Mouse (Mus musculus) hindlimb bud, embryonic 11.5 days (tissue): Measurements from ENCODE around the gene Gpx6.
A peak's percentile ranks its signal among the peaks of the same experiment; 100 is the strongest.

ENCODE experiments used
- DNase-seq: peaks from one replicate; pipeline ENCODE4 v3.0.0-alpha.2; 2012; ENCODE audit warnings: low read depth, low spot score; ENCODE audit errors: extremely low spot score

Gene Gpx6

GRCm38 (mm10) chr13:21322509-21323375, 10.8 kb downstream of the Gpx6 start:
- no peak for DNase-seq

- DNase-seq, result no peak
These were observed 11.5 kb downstream of the Gpx6 start for GRCm38 (mm10) chr13:21323405-21323804.

- peak; percentile 49 for DNase-seq
These were observed 14.3 kb downstream of the Gpx6 start for GRCm38 (mm10) chr13:21326191-21326590.

DNA sequence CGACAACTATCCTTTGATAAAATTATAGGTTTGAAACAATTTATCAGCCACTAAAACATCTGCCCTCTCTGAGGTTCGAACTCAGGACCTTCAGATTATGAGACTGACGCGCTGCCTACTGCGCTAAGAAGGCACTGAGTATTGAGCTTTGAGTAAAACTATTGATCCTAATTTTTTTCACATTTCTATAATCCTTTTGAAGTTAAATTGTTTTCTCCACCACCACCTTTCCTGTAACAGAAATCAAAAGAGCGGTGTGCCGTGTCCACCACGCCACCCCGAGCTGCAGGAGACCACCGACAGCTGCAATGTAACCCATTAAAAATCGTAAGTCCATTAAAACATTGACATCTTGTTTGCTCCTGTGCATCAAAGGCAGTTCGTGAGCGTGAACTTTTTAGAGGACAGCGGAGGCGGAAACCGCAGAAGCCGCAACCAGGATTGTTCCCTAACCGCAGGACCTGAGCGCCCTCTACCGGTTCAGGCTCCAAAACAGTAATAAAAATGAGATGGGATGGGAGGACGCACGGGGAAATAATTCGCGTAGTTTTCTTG, 14.8 kb downstream of the Gpx6 start:
- peak; percentile 86 for DNase-seq

GRCm38 (mm10) chr13:21327424-21327823, 15.5 kb downstream of the Gpx6 start:
- no peak for DNase-seq

DNA sequence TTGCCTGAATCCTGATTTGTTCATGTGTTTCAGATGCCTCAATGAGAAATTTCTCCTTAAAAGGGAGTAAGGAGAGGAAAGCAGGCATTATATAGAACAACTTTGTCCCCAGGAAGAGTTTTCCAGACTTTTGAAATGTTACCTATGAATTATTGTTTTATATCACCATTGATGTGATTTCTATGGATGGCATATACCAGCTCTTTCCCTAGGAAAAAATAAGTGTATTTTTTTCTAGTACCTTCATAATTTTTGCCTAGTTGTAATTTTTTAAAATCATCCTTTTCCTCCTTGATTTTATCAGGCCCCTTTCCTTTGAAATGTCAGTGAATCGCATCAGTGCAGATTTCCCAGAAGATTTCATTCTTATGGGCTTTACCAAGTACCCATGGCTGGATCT, 34.7 kb downstream of the Gpx6 start, which contains the start of gene Olfr1367:
Gene Olfr1367, plus strand, starts transcription at position 301 of the 400 bp plus-strand sequence.
- no peak for DNase-seq

- DNase-seq, result no peak
These were observed 38.7 kb downstream of the Gpx6 start for GRCm38 (mm10) chr13:21350593-21350992.

DNA sequence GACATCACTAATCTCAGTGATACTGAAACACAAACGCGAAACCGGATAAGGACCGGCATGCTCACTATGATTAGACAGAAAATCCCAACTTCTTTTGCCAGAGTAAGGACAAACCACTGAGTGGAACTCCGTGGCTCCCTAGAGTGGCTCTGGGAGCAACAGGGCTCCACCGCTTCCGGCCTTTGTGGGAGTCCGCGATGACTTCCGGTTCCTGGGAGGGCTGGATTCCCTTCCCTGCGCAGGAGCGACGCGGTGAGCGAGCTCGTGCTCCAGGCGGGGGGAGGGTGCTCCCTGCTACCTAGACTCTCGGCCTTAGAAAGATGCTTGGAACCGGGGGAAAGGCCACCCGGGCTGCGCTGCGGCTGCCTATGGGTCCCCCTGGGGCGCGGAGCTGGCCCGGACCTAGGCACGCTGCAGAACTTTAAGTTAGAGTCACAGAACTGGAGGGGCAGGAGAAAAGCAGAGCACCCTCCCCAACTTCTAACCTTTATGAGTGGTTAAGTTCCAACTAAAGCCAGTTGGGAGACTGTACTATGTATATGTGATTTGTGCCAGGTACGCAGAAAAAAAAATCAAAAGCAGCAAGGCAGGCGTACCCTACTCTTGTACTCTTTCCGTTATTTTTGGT, 50.8 kb downstream of the Gpx6 start, which contains the start of gene Zscan12:
Gene Zscan12, plus strand, starts transcription at position 200 of the 628 bp plus-strand sequence.
- DNase-seq, result peak; percentile 83

DNA sequence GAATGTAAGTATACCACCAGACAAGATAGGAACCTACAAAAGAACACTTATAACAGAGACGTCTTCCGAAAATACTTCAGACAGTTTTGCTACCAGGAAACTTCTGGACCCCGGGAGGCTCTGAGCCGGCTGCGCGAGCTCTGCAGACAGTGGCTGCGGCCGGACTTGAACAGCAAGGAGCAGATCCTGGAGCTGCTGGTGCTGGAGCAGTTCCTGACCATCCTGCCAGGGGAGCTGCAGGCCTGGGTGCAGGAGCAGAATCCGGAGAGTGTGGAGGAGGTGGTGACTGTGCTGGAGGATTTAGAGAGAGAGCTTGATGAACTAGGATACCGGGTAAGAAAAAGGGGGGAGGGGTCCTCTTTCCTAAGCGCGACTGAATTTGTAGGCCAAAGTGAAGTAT, 51.8 kb downstream of the Gpx6 start:
- no peak for DNase-seq

GRCm38 (mm10) chr13:21366635-21367034, 54.7 kb downstream of the Gpx6 start:
- no peak for DNase-seq
